Mouse (Mus musculus) liver, postnatal 0 days (tissue): ENCODE data around the gene Aqp12.
"Not testable (repeated sequence)": the region's sequence is repeated elsewhere in the genome, so short reads cannot be mapped to it uniquely, and the experiment has no call there.

Experiments used
- CTCF ChIP-seq: sonication (generic); IDR thresholded peaks from 2 replicates; pipeline ENCODE4 v1.5.1; 2016; ENCODE audit warnings: antibody characterized with exemption, low read depth
- EP300 ChIP-seq: IDR thresholded peaks from 2 replicates; pipeline ENCODE4 v1.6.1; 2016; ENCODE audit warnings: antibody characterized with exemption, low read depth, mild to moderate bottlenecking

- TF ChIP-seq CTCF, EP300: not testable (repeated sequence)
These were observed 35.3 kb upstream of the Aqp12 start for GRCm38 (mm10) chr1:92970791-92971190.
